Mouse (Mus musculus) intestine, embryonic 15.5 days (tissue): ENCODE results near the gene Slc34a3. TPM values are rescaled to one million over a fixed set of nuclear protein-coding genes. Genes with fewer than 3 reads are reported as not detected.
A peak's percentile ranks its signal among the peaks of the same experiment; 100 is the strongest.

Source experiments
- ATAC-seq: fragments of 200-750 bp; cut with Nextera tagmentation; 2 replicates; pipeline ENCODE4 v1.8.0; 2017; ENCODE audit warnings: moderate TSS enrichment, moderate library complexity
- H3K27ac ChIP-seq: fragments of 300-500 bp; sonication (generic); 2 replicates; pipeline ENCODE4 v1.5.1; 2015; ENCODE audit warnings: mild to moderate bottlenecking, inconsistent platforms
- H3K27me3 ChIP-seq: fragments of 300-500 bp; sonication (generic); replicated peaks from 2 replicates; pipeline ENCODE4 v1.6.1; 2015; ENCODE audit warnings: inconsistent platforms
- H3K36me3 ChIP-seq: fragments of 300-500 bp; sonication (generic); 2 replicates; pipeline ENCODE4 v1.6.1; 2015; ENCODE audit warnings: inconsistent platforms
- H3K4me1 ChIP-seq: fragments of 300-500 bp; sonication (generic); replicated peaks from 2 replicates; pipeline ENCODE4 v1.6.1; 2015; ENCODE audit warnings: inconsistent platforms
- H3K4me2 ChIP-seq: fragments of 300-500 bp; sonication (generic); replicated peaks from 2 replicates; pipeline ENCODE4 v1.6.1; 2015; ENCODE audit warnings: mild to moderate bottlenecking, inconsistent platforms
- H3K4me3 ChIP-seq: fragments of 300-500 bp; sonication (generic); replicated peaks from 2 replicates; pipeline ENCODE4 v1.5.1; 2015; ENCODE audit warnings: inconsistent platforms
- H3K9ac ChIP-seq: fragments of 300-500 bp; sonication (generic); 2 replicates; pipeline ENCODE4 v1.6.1; 2015; ENCODE audit warnings: inconsistent platforms
- H3K9me3 ChIP-seq: fragments of 300-500 bp; sonication (generic); 2 replicates; pipeline ENCODE4 v1.6.1; 2016; ENCODE audit warnings: inconsistent platforms
- WGBS: fragments of 180-500 bp; shearing (Covaris S2); methylation state at CpG from one replicate; pipeline ENCODE4 v1.1.7; 2015; 5-methylcytosine and 5-hydroxymethylcytosine counted together
- polyA plus RNA-seq: library from polyadenylated mRNA; unstranded; fragments of >200 nt; fragmentation: Nextera tagmentation; extraction: Ambion mirVana; gene quantifications from 2 replicates; pipeline ENCODE4 v1.2.1, GENCODE M21; 2015

Gene Slc34a3
- polyA plus RNA-seq, 1 experiment from 2014 or later = 5.0 TPM

DNA sequence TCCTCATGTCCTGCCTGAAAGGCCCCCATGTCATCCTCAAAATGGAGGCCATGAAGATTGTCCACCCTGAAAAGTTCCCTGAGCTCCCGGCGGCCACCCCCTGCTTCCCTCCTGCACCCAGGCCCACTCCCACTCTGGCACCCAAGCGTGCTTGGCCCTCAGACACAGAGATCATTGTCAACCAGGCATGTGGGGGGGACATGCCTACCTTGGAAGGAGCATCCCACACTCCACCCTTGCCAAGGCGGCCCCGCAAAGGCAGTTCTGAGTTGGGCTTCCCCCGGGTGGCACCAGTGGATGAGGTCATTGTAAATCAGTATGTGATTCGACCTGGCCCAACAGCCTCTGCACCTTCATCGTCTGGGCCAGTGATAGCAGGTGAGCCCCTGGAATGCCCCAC lies 9.2 kb upstream of the Slc34a3 start:
- 67% methylated on average over 8 of the region's 8 CpGs for WGBS
- Histone ChIP-seq H3K9ac (no peak overlapping the region), H3K4me1 (peaks cover 17% of the 10 kb centered on the region), H3K9me3 (no peaks in the 10 kb centered on the region), H3K4me2 (peak overlapping the region; percentile 97), H3K27ac (no peak overlapping the region), H3K27me3 (peaks cover 6% of the 10 kb centered on the region), H3K4me3 (0 out of 2 replicates have a peak overlapping the region, but pooled peaks have one; percentile 55), H3K36me3 (0 out of 2 replicates have a peak, but pooled peaks cover 3% of the 10 kb centered on the region)
- no peak for ATAC-seq

DNA sequence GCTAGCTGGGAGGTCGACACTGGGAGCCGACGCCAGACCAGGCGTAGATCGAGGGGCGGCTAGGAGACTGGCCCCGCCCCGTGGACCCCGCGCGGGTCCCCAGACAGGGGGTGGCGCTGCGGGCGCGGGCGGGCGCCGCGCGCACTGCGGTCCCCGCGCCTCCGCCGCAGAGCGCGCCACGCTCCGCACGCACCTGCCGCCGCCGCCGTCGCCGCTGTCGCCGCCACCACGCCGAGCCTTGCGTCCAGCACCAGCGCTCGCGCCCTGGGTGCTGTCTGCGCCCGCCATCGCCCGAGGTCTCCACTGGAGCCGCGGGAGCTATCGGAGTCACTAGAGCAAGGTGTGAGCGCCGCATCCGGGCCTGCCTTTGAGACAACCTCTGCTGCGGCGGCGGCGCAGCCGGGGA lies 7.9 kb upstream of the Slc34a3 start, which contains the start of the genes Rnf208 and Cysrt1:
Gene Rnf208, plus strand, starts transcription at position 155 of the 406 bp plus-strand sequence.
Gene Cysrt1, minus strand, starts transcription at position 352 of the 406 bp plus-strand sequence.
- H3K4me2 ChIP-seq = peak within 1 kb of the TSS; percentile 97
- peak within 1 kb of the TSS; percentile 57 for H3K9ac ChIP-seq
- H3K4me1 ChIP-seq = peaks cover 23% of the 10 kb centered on the region
- H3K27me3 ChIP-seq = peaks cover 6% of the 10 kb centered on the region
- peak within 1 kb of the TSS; percentile 72 for H3K27ac ChIP-seq
- H3K4me3 ChIP-seq = peak within 1 kb of the TSS; percentile 55
- under 1% methylated on average over 51 of the region's 59 CpGs for WGBS
- no peak for ATAC-seq
- no peaks in the 10 kb centered on the region for H3K36me3 ChIP-seq
- no peaks in the 10 kb centered on the region for H3K9me3 ChIP-seq

- ATAC-seq = peak; percentile 63
- H3K27ac ChIP-seq = peak overlapping the region; percentile 72; the same call in 1 of the 2 replicates
- H3K4me2 ChIP-seq = peak overlapping the region; percentile 97
- WGBS = 12% methylated on average over 6 of the region's 6 CpGs
- H3K4me1 ChIP-seq = peaks cover 20% of the 10 kb centered on the region
- no peaks in the 10 kb centered on the region for H3K36me3 ChIP-seq
- H3K9me3 ChIP-seq = no peaks in the 10 kb centered on the region
- peak overlapping the region; percentile 55 for H3K4me3 ChIP-seq
- H3K9ac ChIP-seq = peak overlapping the region; percentile 57; the same call in 1 of the 2 replicates
- peaks cover 6% of the 10 kb centered on the region for H3K27me3 ChIP-seq
Observed at GRCm38 (mm10) chr2:25241438-25241775, 7.2 kb upstream of the Slc34a3 start.

GRCm38 (mm10) chr2:25240723-25241437 lies 6.7 kb upstream of the Slc34a3 start:
- Histone ChIP-seq H3K4me3 (peak overlapping the region; percentile 55), H3K9me3 (no peaks in the 10 kb centered on the region), H3K4me1 (peaks cover 20% of the 10 kb centered on the region), H3K9ac (0 out of 2 replicates have a peak overlapping the region, but pooled peaks have one; percentile 15), H3K27me3 (peaks cover 6% of the 10 kb centered on the region), H3K4me2 (peak overlapping the region; percentile 97), H3K27ac (peak overlapping the region; percentile 72), H3K36me3 (no peaks in the 10 kb centered on the region)
- peak; percentile 80 for ATAC-seq
- WGBS = 2% methylated on average over 29 of the region's 29 CpGs

- H3K4me2 ChIP-seq = peak overlapping the region; percentile 97
- H3K9ac ChIP-seq = 0 out of 2 replicates have a peak overlapping the region, but pooled peaks have one; percentile 15
- peaks cover 6% of the 10 kb centered on the region for H3K27me3 ChIP-seq
- WGBS = 51% methylated on average over 8 of the region's 8 CpGs
- peak overlapping the region; percentile 72; the same call in 1 of the 2 replicates for H3K27ac ChIP-seq
- no peaks in the 10 kb centered on the region for H3K9me3 ChIP-seq
- H3K36me3 ChIP-seq = no peaks in the 10 kb centered on the region
- peaks cover 18% of the 10 kb centered on the region for H3K4me1 ChIP-seq
- peak overlapping the region; percentile 55 for H3K4me3 ChIP-seq
- peak; percentile 10; the same call in 1 of the 2 replicates for ATAC-seq
Observed at GRCm38 (mm10) chr2:25240310-25240709, 6.1 kb upstream of the Slc34a3 start.

DNA sequence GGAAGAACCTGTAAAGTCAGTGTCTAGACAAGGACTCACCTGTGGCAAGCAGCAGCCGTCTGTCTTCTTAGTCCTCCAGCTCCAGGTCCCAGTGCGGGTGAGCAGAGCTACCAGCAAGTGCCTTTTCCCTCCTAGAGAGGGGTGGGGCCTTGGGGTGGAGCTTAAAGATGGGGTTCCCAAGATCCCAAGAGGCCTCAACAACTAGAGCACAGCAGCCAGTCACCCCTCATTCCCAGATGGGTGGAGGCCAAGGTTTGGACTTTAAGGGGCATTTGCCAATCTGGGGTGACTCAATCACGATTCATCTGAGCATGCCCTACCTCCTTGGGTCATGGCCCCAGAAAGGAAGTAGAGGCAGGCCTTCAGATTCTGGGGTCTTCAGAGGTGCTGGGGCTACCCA lies 5.6 kb upstream of the Slc34a3 start:
- 96% methylated on average over 3 of the region's 3 CpGs for WGBS
- peaks cover 6% of the 10 kb centered on the region for H3K27me3 ChIP-seq
- H3K9ac ChIP-seq = no peak overlapping the region
- H3K9me3 ChIP-seq = no peaks in the 10 kb centered on the region
- no peak overlapping the region for H3K4me2 ChIP-seq
- no peak overlapping the region for H3K27ac ChIP-seq
- H3K4me3 ChIP-seq = no peak overlapping the region
- ATAC-seq = no peak
- no peaks in the 10 kb centered on the region for H3K36me3 ChIP-seq
- peaks cover 18% of the 10 kb centered on the region for H3K4me1 ChIP-seq

GRCm38 (mm10) chr2:25238106-25238505 lies 3.9 kb upstream of the Slc34a3 start:
- Histone ChIP-seq H3K4me3 (no peak overlapping the region), H3K9ac (no peak overlapping the region), H3K9me3 (no peaks in the 10 kb centered on the region), H3K27ac (0 out of 2 replicates have a peak overlapping the region, but pooled peaks have one; percentile 5), H3K27me3 (peaks cover 6% of the 10 kb centered on the region), H3K4me2 (no peak overlapping the region), H3K36me3 (no peaks in the 10 kb centered on the region), H3K4me1 (peaks cover 18% of the 10 kb centered on the region)
- no peak for ATAC-seq

DNA sequence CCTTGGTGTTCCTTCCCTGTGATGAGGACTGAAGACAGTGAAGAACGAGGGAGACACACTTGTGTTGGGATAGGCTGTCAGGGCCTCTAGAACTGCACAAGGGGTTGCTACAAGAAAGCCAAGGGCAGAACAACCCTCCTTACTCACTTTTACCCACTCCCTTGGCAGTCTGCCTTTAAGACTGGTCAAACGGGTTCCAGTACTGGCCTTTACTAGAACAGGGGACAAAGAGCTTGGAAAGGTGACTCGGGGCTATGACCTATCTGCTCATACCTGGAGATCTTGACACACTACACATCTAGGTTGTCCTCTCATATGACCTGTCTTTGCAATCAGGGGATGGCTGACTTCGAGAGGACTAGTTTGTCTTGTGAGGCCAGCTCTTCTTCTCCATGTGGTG lies 3.4 kb upstream of the Slc34a3 start:
- peaks cover 18% of the 10 kb centered on the region for H3K4me1 ChIP-seq
- H3K9ac ChIP-seq = no peak overlapping the region
- peak overlapping the region; percentile 5; the same call in 1 of the 2 replicates for H3K27ac ChIP-seq
- H3K27me3 ChIP-seq = peaks cover 4% of the 10 kb centered on the region
- no peak overlapping the region for H3K4me3 ChIP-seq
- no peak for ATAC-seq
- no peak overlapping the region for H3K4me2 ChIP-seq
- WGBS = 55% methylated on average over 4 of the region's 4 CpGs
- no peaks in the 10 kb centered on the region for H3K36me3 ChIP-seq
- H3K9me3 ChIP-seq = no peaks in the 10 kb centered on the region

DNA sequence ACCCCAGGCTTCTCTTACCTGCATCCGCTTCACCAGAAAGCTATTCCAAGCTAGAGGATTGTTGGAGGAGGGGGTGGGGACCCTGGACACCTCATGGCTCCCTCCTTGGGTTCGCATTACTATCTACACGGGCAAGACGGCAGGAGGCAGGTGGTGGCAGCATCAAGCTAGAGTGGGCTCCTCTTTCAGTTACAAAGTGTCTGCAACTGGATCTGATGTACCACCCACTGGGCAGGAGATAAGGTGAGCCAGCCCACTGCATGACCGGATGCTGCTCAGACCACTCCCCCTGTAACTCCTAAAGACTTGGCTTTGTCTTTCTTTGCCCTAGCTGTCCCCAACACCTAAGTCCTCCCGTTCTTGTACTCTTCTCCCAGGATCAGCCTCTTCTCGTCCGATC lies 2.5 kb upstream of the Slc34a3 start, which contains the start of gene Rnf224:
Gene Rnf224, minus strand, starts transcription at position 174 of the 400 bp plus-strand sequence.
- Histone ChIP-seq H3K36me3 (no peaks in the 10 kb centered on the region), H3K9me3 (no peaks in the 10 kb centered on the region), H3K27me3 (peaks cover under 1% of the 10 kb centered on the region; the same call in 1 of the 2 replicates), H3K4me2 (no peak within 1 kb of the TSS), H3K4me3 (no peak within 1 kb of the TSS), H3K27ac (peak within 1 kb of the TSS; percentile 9; the same call in 1 of the 2 replicates), H3K9ac (no peak within 1 kb of the TSS), H3K4me1 (peaks cover 14% of the 10 kb centered on the region)
- WGBS = 34% methylated on average over 8 of the region's 8 CpGs
- no peak for ATAC-seq

DNA sequence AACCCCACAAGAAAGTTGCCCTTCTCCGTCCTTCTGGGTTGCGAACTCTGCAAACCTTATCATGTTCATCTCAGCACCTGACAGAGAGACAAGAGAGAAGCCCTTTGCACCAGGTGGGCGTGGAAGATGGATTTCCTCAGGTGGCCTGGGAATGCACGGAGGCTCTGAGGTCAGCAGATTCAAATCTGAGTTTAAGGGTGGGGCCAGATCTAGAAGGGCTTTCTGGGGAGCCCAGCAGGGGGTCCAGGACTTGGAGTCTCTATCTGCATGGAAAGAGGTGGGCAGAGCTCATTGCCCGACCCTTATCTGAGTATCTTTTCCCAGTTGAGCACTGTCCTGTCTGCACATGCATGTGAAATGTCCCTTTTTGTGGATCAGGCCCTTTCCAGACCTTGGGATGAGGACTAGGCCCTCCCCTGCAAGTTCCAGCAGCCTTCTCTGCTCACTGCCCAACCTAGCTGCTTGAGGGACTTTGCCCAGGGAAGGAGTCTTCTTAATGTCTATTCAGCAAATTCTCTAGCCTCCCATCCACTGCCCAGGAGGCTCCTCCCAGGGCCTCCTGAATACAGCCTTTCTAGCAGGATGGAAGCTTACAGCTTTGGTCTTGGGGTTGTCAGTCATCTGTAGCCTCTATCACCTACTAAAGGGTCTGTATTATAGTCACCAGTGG lies 522 bp upstream of the Slc34a3 start:
- Histone ChIP-seq H3K27ac (peak overlapping the region; percentile 66), H3K4me1 (peaks cover 6% of the 10 kb centered on the region), H3K27me3 (0 out of 2 replicates have a peak, but pooled peaks cover 6% of the 10 kb centered on the region), H3K9ac (no peak overlapping the region), H3K9me3 (no peaks in the 10 kb centered on the region), H3K36me3 (no peaks in the 10 kb centered on the region), H3K4me2 (peak overlapping the region; percentile 41), H3K4me3 (no peak overlapping the region)
- ATAC-seq = peak; percentile 71
- WGBS = 52% methylated on average over 5 of the region's 5 CpGs

GRCm38 (mm10) chr2:25233421-25233820 lies 743 bp downstream of the Slc34a3 start:
- no peaks in the 10 kb centered on the region for H3K9me3 ChIP-seq
- H3K36me3 ChIP-seq = no peaks in the 10 kb centered on the region
- H3K4me1 ChIP-seq = peaks cover 12% of the 10 kb centered on the region
- no peak for ATAC-seq
- H3K9ac ChIP-seq = peak overlapping the region; percentile 3; the same call in 1 of the 2 replicates
- no peak overlapping the region for H3K27ac ChIP-seq
- H3K27me3 ChIP-seq = 0 out of 2 replicates have a peak, but pooled peaks cover 6% of the 10 kb centered on the region
- WGBS = 80% methylated on average over 4 of the region's 4 CpGs
- no peak overlapping the region for H3K4me2 ChIP-seq
- H3K4me3 ChIP-seq = no peak overlapping the region

GRCm38 (mm10) chr2:25231038-25231437 lies 3.1 kb downstream of the Slc34a3 start:
- H3K9ac ChIP-seq = no peak overlapping the region
- H3K9me3 ChIP-seq = no peaks in the 10 kb centered on the region
- no peaks in the 10 kb centered on the region for H3K36me3 ChIP-seq
- no peak overlapping the region for H3K4me2 ChIP-seq
- no peak for ATAC-seq
- H3K4me1 ChIP-seq = peaks cover 6% of the 10 kb centered on the region
- 0 out of 2 replicates have a peak, but pooled peaks cover 6% of the 10 kb centered on the region for H3K27me3 ChIP-seq
- 61% methylated on average over 12 of the region's 12 CpGs for WGBS
- H3K4me3 ChIP-seq = no peak overlapping the region
- no peak overlapping the region for H3K27ac ChIP-seq
